Mouse (Mus musculus) liver, embryonic 14.5 days (tissue): Measurements from ENCODE around the gene Gimap3. TPM values are rescaled to one million over a fixed set of nuclear protein-coding genes. Genes with fewer than 3 reads are reported as not detected.

Source experiments
- ATAC-seq: fragments of 200-750 bp; cut with Nextera tagmentation; 2 replicates; pipeline ENCODE4 v1.8.0; 2017; ENCODE audit warnings: moderate number of reproducible peaks, mild to moderate bottlenecking, moderate library complexity; ENCODE audit not compliant: insufficient read depth
- DNase-seq, 3 experiments: peaks; one replicate each; pipeline ENCODE4 v3.0.0-alpha.2; 2012 to 2013; ENCODE audit warnings: low read depth in 3 of 3, low spot score in 3 of 3
- H3K27ac ChIP-seq: fragments of 300-500 bp; sonication (generic); 2 replicates; pipeline ENCODE4 v1.5.1; 2014; ENCODE audit warnings: moderate library complexity, mild to moderate bottlenecking, control low read depth, inconsistent platforms
- H3K27me3 ChIP-seq: fragments of 300-500 bp; sonication (generic); 2 replicates; pipeline ENCODE4 v1.6.1; 2014; ENCODE audit warnings: mild to moderate bottlenecking, low read length, moderate library complexity; ENCODE audit not compliant: control insufficient read depth, insufficient read depth
- H3K36me3 ChIP-seq: fragments of 300-500 bp; sonication (generic); replicated peaks from 2 replicates; pipeline ENCODE4 v1.6.1; 2014; ENCODE audit warnings: low read depth; ENCODE audit not compliant: control insufficient read depth, insufficient read depth
- H3K4me1 ChIP-seq, 2 experiments: fragments of 200-500 bp in 1 of 2; fragments of 300-500 bp in 1 of 2; sonication (generic) in 1 of 2; replicated peaks; 2 replicates each; pipeline ENCODE4 v1.6.1; 2012 to 2014; ENCODE audit warnings: antibody characterized with exemption in 1 of 2, inconsistent platforms in 1 of 2, low read length in 1 of 2; ENCODE audit not compliant: control insufficient read depth in 2 of 2, insufficient read depth in 2 of 2
- H3K4me2 ChIP-seq: fragments of 300-500 bp; sonication (generic); 2 replicates; pipeline ENCODE4 v1.6.1; 2014; ENCODE audit warnings: low read depth, mild to moderate bottlenecking, control low read depth, moderate library complexity
- H3K4me3 ChIP-seq, 2 experiments: fragments of 200-500 bp in 1 of 2; fragments of 300-500 bp in 1 of 2; sonication (generic) in 1 of 2; 2 replicates each; pipeline ENCODE4 v1.5.1; 2012 to 2014; ENCODE audit warnings: low read depth in 2 of 2, low read length in 2 of 2, mild to moderate bottlenecking in 2 of 2, control low read depth in 1 of 2, inconsistent platforms in 1 of 2, moderate library complexity in 1 of 2; ENCODE audit not compliant: insufficient read depth in 1 of 2
- H3K9ac ChIP-seq: fragments of 300-500 bp; sonication (generic); replicated peaks from 2 replicates; pipeline ENCODE4 v1.6.1; 2014; ENCODE audit warnings: mild to moderate bottlenecking, control low read depth, moderate library complexity
- H3K9me3 ChIP-seq: fragments of 300-500 bp; sonication (generic); 2 replicates; pipeline ENCODE4 v1.6.1; 2016; ENCODE audit warnings: low read length, mixed read lengths; ENCODE audit not compliant: control insufficient read depth
- CTCF ChIP-seq: IDR thresholded peaks from 2 replicates; pipeline ENCODE4 v1.5.1; 2016; ENCODE audit warnings: antibody characterized with exemption, low read depth, control low read depth
- EP300 ChIP-seq: IDR thresholded peaks from 2 replicates; pipeline ENCODE4 v1.6.1; 2016; ENCODE audit warnings: antibody characterized with exemption, low read depth
- WGBS: fragments of 180-500 bp; shearing (Covaris S2); extraction: QIAGEN DNeasy Blood & Tissue Kit; methylation state at CpG from one replicate; pipeline ENCODE4 v1.1.7; 2014; ENCODE audit not compliant: insufficient replicate concordance; 5-methylcytosine and 5-hydroxymethylcytosine counted together
- polyA plus RNA-seq, 2 experiments: library from polyadenylated mRNA; depleted of rRNA in 1 of 2; stranded (reverse) in 1 of 2; unstranded in 1 of 2; fragments of >200 nt; fragmentation: Nextera tagmentation in 1 of 2; extraction: Ambion mirVana in 1 of 2; gene quantifications; 2 replicates each; pipeline versions ENCODE4 v1.2.1 to v1.2.3; 2012 to 2014

Gimap3 gene
- polyA plus RNA-seq, 2 experiments: 0.06 TPM; not detected in 1

- Histone ChIP-seq H3K4me1 (no peaks in the 10 kb centered on the region; a peak in 1 of 4 replicates), H3K27ac (no peak overlapping the region), H3K27me3 (no peaks in the 10 kb centered on the region), H3K9ac (no peak overlapping the region), H3K9me3 (no peaks in the 10 kb centered on the region), H3K36me3 (no peaks in the 10 kb centered on the region), H3K4me2 (no peak overlapping the region), H3K4me3 (no peak overlapping the region)
- no peak for TF ChIP-seq EP300
- no peak for TF ChIP-seq CTCF
- ATAC-seq (no peak), DNase-seq (no peak)
- 10% methylated on average over 8 of the region's 8 CpGs for WGBS
These were observed 37.8 kb downstream of the Gimap3 start for GRCm38 (mm10) chr6:48732864-48733304.

GRCm38 (mm10) chr6:48727761-48728160 lies 42.9 kb downstream of the Gimap3 start:
- TF ChIP-seq EP300 (no peak), CTCF (no peak)
- DNase-seq (no peak), ATAC-seq (no peak)
- 59% methylated on average over 5 of the region's 5 CpGs for WGBS
- Histone ChIP-seq H3K36me3 (no peaks in the 10 kb centered on the region), H3K4me2 (no peak overlapping the region), H3K27me3 (no peaks in the 10 kb centered on the region), H3K9me3 (no peaks in the 10 kb centered on the region), H3K4me3 (no peak overlapping the region), H3K9ac (no peak overlapping the region), H3K4me1 (no peaks in the 10 kb centered on the region; a peak in 1 of 4 replicates), H3K27ac (no peak overlapping the region)

DNA sequence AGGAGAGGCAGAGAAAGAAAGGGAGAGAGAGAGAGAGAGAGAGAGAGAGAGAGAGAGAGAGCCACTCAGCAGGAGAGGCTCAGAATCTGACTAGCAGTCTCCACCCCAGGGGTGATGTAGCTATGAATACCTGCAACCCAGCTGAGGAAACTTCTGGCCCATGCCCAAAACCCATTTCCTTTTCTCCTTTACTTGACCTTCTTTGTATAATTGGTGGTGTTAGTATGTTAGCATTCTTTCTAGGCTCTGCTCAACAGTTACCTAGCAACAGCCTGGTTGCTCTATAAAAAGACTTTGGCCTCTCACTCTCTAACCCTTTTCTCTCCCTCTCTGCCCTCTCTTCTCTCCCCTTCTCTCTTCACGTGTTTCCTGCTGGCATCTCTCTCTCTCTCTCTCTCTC lies 45.2 kb downstream of the Gimap3 start:
- Histone ChIP-seq H3K4me1 (no peaks in the 10 kb centered on the region; a peak in 1 of 4 replicates), H3K4me3 (no peak overlapping the region), H3K27ac (no peak overlapping the region), H3K9ac (no peak overlapping the region), H3K36me3 (no peaks in the 10 kb centered on the region), H3K27me3 (no peaks in the 10 kb centered on the region), H3K9me3 (no peaks in the 10 kb centered on the region), H3K4me2 (no peak overlapping the region)
- no peak for ATAC-seq
- TF ChIP-seq CTCF: no peak
- no peak for TF ChIP-seq EP300
- no peak for DNase-seq
- 7% methylated on average over 1 of the region's 1 CpGs for WGBS

DNA sequence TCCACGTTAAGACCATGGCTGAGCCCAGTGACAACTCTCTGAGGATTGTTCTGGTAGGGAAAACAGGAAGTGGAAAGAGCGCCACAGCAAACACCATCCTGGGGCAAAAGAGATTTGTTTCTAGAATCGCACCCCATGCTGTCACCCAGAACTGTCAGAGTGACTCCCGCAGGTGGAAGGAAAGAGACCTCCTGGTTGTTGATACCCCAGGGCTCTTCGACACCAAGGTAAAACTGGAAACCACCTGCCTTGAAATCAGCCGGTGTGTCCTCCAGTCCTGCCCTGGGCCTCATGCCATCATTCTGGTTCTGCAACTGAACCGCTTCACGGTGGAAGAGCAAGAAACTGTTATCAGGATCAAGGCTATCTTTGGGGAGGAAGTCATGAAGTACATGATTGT lies 47.2 kb downstream of the Gimap3 start:
- H3K4me3 ChIP-seq: no peak overlapping the region
- H3K9me3 ChIP-seq: no peaks in the 10 kb centered on the region
- no peak overlapping the region for H3K27ac ChIP-seq
- no peak for TF ChIP-seq EP300
- TF ChIP-seq CTCF: no peak
- no peaks in the 10 kb centered on the region; a peak in 1 of 4 replicates for H3K4me1 ChIP-seq
- ATAC-seq (no peak), DNase-seq (no peak)
- H3K27me3 ChIP-seq: no peaks in the 10 kb centered on the region
- 46% methylated on average over 8 of the region's 8 CpGs for WGBS
- no peaks in the 10 kb centered on the region for H3K36me3 ChIP-seq
- no peak overlapping the region for H3K4me2 ChIP-seq
- H3K9ac ChIP-seq: no peak overlapping the region

- H3K27me3 ChIP-seq: no peaks in the 10 kb centered on the region
- H3K36me3 ChIP-seq: no peaks in the 10 kb centered on the region
- no peak overlapping the region for H3K27ac ChIP-seq
- TF ChIP-seq EP300: no peak
- TF ChIP-seq CTCF: no peak
- no peak for DNase-seq
- no peaks in the 10 kb centered on the region for H3K4me1 ChIP-seq
- no peaks in the 10 kb centered on the region for H3K9me3 ChIP-seq
- no peak overlapping the region for H3K4me3 ChIP-seq
- H3K4me2 ChIP-seq: no peak overlapping the region
- ATAC-seq: no peak
- 63% methylated on average over 4 of the region's 4 CpGs for WGBS
- no peak overlapping the region for H3K9ac ChIP-seq
These were observed 50.3 kb downstream of the Gimap3 start for GRCm38 (mm10) chr6:48720326-48720725.
